Comparison of ENCODE assay signal across 8 mouse cellular contexts in the genomic region with DNA sequence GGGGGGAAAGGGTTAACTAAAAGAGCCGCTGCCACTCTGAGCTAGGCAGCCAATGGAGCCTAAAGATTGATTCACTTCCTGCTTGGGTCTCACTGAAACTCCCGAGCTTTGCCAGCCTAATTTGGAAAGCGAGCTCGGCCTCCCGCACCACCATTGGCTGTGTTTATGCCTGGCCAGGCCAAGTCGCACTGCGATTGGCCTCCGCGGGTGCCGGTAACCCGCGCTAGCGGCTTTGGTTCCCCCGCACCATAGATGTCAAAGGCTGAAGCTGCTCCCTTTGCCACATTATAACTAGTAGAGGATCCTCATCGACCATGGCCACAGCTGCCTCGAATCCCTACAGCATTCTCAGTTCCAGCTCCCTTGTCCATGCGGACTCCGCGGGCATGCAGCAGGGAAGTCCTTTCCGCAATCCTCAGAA. TPM values are rescaled to one million over a fixed set of nuclear protein-coding genes. Genes with fewer than 3 reads are reported as not detected.
DNase-seq lines count a peak whose midpoint lies in the region; ATAC-seq lines count a peak whose summit lies in the region.

Gene Pou3f4 (plus strand): TSS at position 130 of the 421 bp plus-strand sequence.

- H3K4me1 ChIP-seq in forebrain, embryonic 15.5 days, result peaks cover 3% of the 10 kb centered on the region
- H3K4me1 ChIP-seq in intestine, embryonic 15.5 days (replicated peaks), result no peaks in the 10 kb centered on the region

- DNase-seq in adrenal gland, postnatal 36 days, result peak; percentile 1
- DNase-seq in cerebellum, adult 18-20 months, result peak; percentile 22 to 30
- DNase-seq in left cerebral cortex, postnatal 36 days (ENCODE audit: low spot score in 2 of 2), result peak; percentile 63 to 69
- DNase-seq in neural tube, embryonic 10.5 days (ENCODE audit: extremely low spot score, low spot score), result peak; percentile 50
- DNase-seq in thymus, postnatal 4 days, result no peak
- no peak for DNase-seq in spleen, postnatal 36 days (ENCODE audit: low spot score in 2 of 2)

- peak within 1 kb of the TSS; percentile 54 for H3K9ac ChIP-seq in forebrain, embryonic 15.5 days (replicated peaks)
- no peak within 1 kb of the TSS for H3K9ac ChIP-seq in intestine, embryonic 15.5 days

- intact Hi-C loops in left cerebral cortex, postnatal 36 days (cut with DNase I), result no loop called here

- H3K4me3 ChIP-seq in forebrain, embryonic 15.5 days, result peak within 1 kb of the TSS; percentile 57
- H3K4me3 ChIP-seq in intestine, embryonic 15.5 days (replicated peaks), result peak within 1 kb of the TSS; percentile 38

- peak within 1 kb of the TSS; percentile 51 for H3K4me2 ChIP-seq in forebrain, embryonic 15.5 days (replicated peaks)
- peak within 1 kb of the TSS; percentile 73 for H3K4me2 ChIP-seq in intestine, embryonic 15.5 days (replicated peaks)

- H3K36me3 ChIP-seq in forebrain, embryonic 15.5 days, result no peaks in the 10 kb centered on the region
- H3K36me3 ChIP-seq in intestine, embryonic 15.5 days, result no peaks in the 10 kb centered on the region

- no peaks in the 10 kb centered on the region for H3K27me3 ChIP-seq in forebrain, embryonic 15.5 days
- H3K27me3 ChIP-seq in intestine, embryonic 15.5 days (replicated peaks), result peaks cover 19% of the 10 kb centered on the region

- H3K27ac ChIP-seq in forebrain, embryonic 15.5 days (replicated peaks), result peak within 1 kb of the TSS; percentile 89
- no peak within 1 kb of the TSS for H3K27ac ChIP-seq in intestine, embryonic 15.5 days

- peak; percentile 94 for ATAC-seq in forebrain, embryonic 15.5 days (replicated peaks)
- ATAC-seq in intestine, embryonic 15.5 days, result peak; percentile 96

- 16% methylated on average over 20 of the region's 20 CpGs for WGBS in forebrain, embryonic 15.5 days
- 15% methylated on average over 20 of the region's 20 CpGs for whole genome bisulfite sequencing in intestine, embryonic 15.5 days

- no peaks in the 10 kb centered on the region for H3K9me3 ChIP-seq in forebrain, embryonic 15.5 days
- no peaks in the 10 kb centered on the region for H3K9me3 ChIP-seq in intestine, embryonic 15.5 days

RNA-seq across cellular contexts. Expression of gene Pou3f4, which starts in this region (rescaled TPM):
- not detected for total RNA-seq in adrenal gland, postnatal 36 days (2021)
- 12.6 and 15.0 TPM in 2 replicates for polyA plus RNA-seq in forebrain, embryonic 15.5 days (2015; fragmentation: Nextera tagmentation; extraction: Ambion mirVana)
- 0.27 and 0.28 TPM in 2 replicates for polyA plus RNA-seq in intestine, embryonic 15.5 days (2015; fragmentation: Nextera tagmentation; extraction: Ambion mirVana)
- 1 to 10 TPM; 5.1 to 6.0 TPM for total RNA-seq in left cerebral cortex, postnatal 36 days (2021)

Comparison
In these comparisons a context has a peak if more than half of its experiments do, and no peak if none do; other contexts are left out.
1. RNA of gene Pou3f4 (total RNA-seq): 5.1 to 6.0 TPM in left cerebral cortex, postnatal 36 days; not detected in adrenal gland, postnatal 36 days; every median in the first group is over 4 times any median in the second.
2. RNA of gene Pou3f4 (polyA plus RNA-seq): 12.6 to 15.0 TPM in forebrain, embryonic 15.5 days; 0.27 to 0.28 TPM in intestine, embryonic 15.5 days; every median in the first group is over 10 times any median in the second.
3. Peak in DNase-seq in adrenal gland, postnatal 36 days; RNA of the gene not detected or under 1 TPM.
4. Peak in ATAC-seq, H3K4me3 ChIP-seq and H3K4me2 ChIP-seq in intestine, embryonic 15.5 days; RNA of the gene not detected or under 1 TPM.
5. DNase-seq: peak in cerebellum, adult 18-20 months (2 of 2), left cerebral cortex, postnatal 36 days (2 of 2) and neural tube, embryonic 10.5 days (single experiment); none in thymus, postnatal 4 days (single experiment) and spleen, postnatal 36 days (0 of 2).